Mouse (Mus musculus) neural tube, embryonic 11.5 days (tissue): ENCODE data around the gene Plekha6. TPM values are rescaled to one million over a fixed set of nuclear protein-coding genes. Genes with fewer than 3 reads are reported as not detected.

Experiments used
- ATAC-seq: fragments of 200-750 bp; cut with Nextera tagmentation; 2 replicates; pipeline ENCODE4 v1.8.0; 2017; ENCODE audit warnings: moderate number of reproducible peaks, mild to moderate bottlenecking, moderate TSS enrichment, moderate library complexity; ENCODE audit not compliant: insufficient read depth, low FRiP score, low TSS enrichment
- DNase-seq: peaks from one replicate; pipeline ENCODE4 v3.0.0-alpha.2; 2015; ENCODE audit warnings: low spot score
- H3K27ac ChIP-seq: fragments of 300-500 bp; sonication (generic); 2 replicates; pipeline ENCODE4 v1.5.1; 2014; ENCODE audit warnings: low read depth, mild to moderate bottlenecking, low read length
- H3K27me3 ChIP-seq: fragments of 300-500 bp; sonication (generic); 2 replicates; pipeline ENCODE4 v1.6.1; 2014; ENCODE audit warnings: mild to moderate bottlenecking, low read length, mixed read lengths; ENCODE audit not compliant: control insufficient read depth, insufficient read depth
- H3K36me3 ChIP-seq: fragments of 300-500 bp; sonication (generic); 2 replicates; pipeline ENCODE4 v1.6.1; 2014; ENCODE audit warnings: mild to moderate bottlenecking, low read length, moderate library complexity, mixed read lengths; ENCODE audit not compliant: control insufficient read depth, insufficient read depth
- H3K4me1 ChIP-seq: fragments of 300-500 bp; sonication (generic); 2 replicates; pipeline ENCODE4 v1.6.1; 2014; ENCODE audit warnings: low read length, mixed read lengths; ENCODE audit not compliant: control insufficient read depth, insufficient read depth
- H3K4me2 ChIP-seq: fragments of 300-500 bp; sonication (generic); 2 replicates; pipeline ENCODE4 v1.6.1; 2014; ENCODE audit warnings: low read depth, mild to moderate bottlenecking, moderate library complexity
- H3K4me3 ChIP-seq: fragments of 300-500 bp; sonication (generic); 2 replicates; pipeline ENCODE4 v1.5.1; 2014; ENCODE audit warnings: low read depth, low read length
- H3K9ac ChIP-seq: fragments of 300-500 bp; sonication (generic); 2 replicates; pipeline ENCODE4 v1.6.1; 2014; ENCODE audit warnings: mild to moderate bottlenecking, low read length
- H3K9me3 ChIP-seq: fragments of 300-500 bp; sonication (generic); 2 replicates; pipeline ENCODE4 v1.6.1; 2016; ENCODE audit warnings: low read length; ENCODE audit not compliant: control insufficient read depth
- WGBS: fragments of 180-500 bp; shearing (Covaris S2); extraction: QIAGEN DNeasy Blood & Tissue Kit; methylation state at CpG from one replicate; pipeline ENCODE4 v1.1.7; 2014; 5-methylcytosine and 5-hydroxymethylcytosine counted together
- polyA plus RNA-seq: library from polyadenylated mRNA; unstranded; fragments of >200 nt; fragmentation: Nextera tagmentation; extraction: Ambion mirVana; gene quantifications from 2 replicates; pipeline ENCODE4 v1.2.1, GENCODE M21; 2014

The Plekha6 gene
- polyA plus RNA-seq, 1 experiment from 2014 or later = 12.5 TPM

GRCm38 (mm10) chr1:133350210-133350609 lies 186.2 kb downstream of the Plekha6 start, which contains the start of gene Ren1:
TSS of gene Ren1 (plus strand) at chr1:133350510.
- WGBS = 93% methylated on average over 1 of the region's 1 CpGs
- Histone ChIP-seq H3K9ac (no peak within 1 kb of the TSS), H3K27ac (no peak within 1 kb of the TSS), H3K27me3 (no peaks in the 10 kb centered on the region), H3K4me2 (no peak within 1 kb of the TSS), H3K36me3 (no peaks in the 10 kb centered on the region), H3K9me3 (no peaks in the 10 kb centered on the region), H3K4me3 (no peak within 1 kb of the TSS), H3K4me1 (no peaks in the 10 kb centered on the region)
- DNase-seq (no peak), ATAC-seq (no peak)

- Histone ChIP-seq H3K9ac (no peak overlapping the region), H3K9me3 (no peaks in the 10 kb centered on the region), H3K36me3 (no peaks in the 10 kb centered on the region), H3K4me1 (no peaks in the 10 kb centered on the region), H3K27me3 (no peaks in the 10 kb centered on the region), H3K4me2 (no peak overlapping the region), H3K27ac (no peak overlapping the region), H3K4me3 (no peak overlapping the region)
- DNase-seq (no peak), ATAC-seq (no peak)
- WGBS = 63% methylated on average over 9 of the region's 9 CpGs
Measured at GRCm38 (mm10) chr1:133351762-133352161, 187.8 kb downstream of the Plekha6 start.

Other genes starting within 250 kb of the Plekha6 start
- gene Mdm4, start 133.6 kb upstream of the Plekha6 start, polyA plus RNA-seq = 41.0 and 41.2 TPM in 2 replicates
- 14.6 and 15.4 TPM in 2 replicates for gene Pik3c2b, start 118.5 kb upstream of the Plekha6 start, polyA plus RNA-seq
- 55.3 and 57.6 TPM in 2 replicates for gene Ppp1r15b, start 33.1 kb upstream of the Plekha6 start, polyA plus RNA-seq
- not detected in 2 replicates for gene Golt1a, start 145.6 kb downstream of the Plekha6 start, polyA plus RNA-seq
- not detected in 2 replicates for gene Kiss1, start 157.7 kb downstream of the Plekha6 start, polyA plus RNA-seq
- gene Ren1, start 186.3 kb downstream of the Plekha6 start, polyA plus RNA-seq = not detected in 2 replicates
- gene Etnk2, start 199.4 kb downstream of the Plekha6 start, polyA plus RNA-seq = 1.9 and 3.0 TPM in 2 replicates